Mouse (Mus musculus) c-Kit-positive CD71-negative TER-119-negative erythroid progenitor cells, embryonic 14.5 days (primary cell): Measurements from ENCODE around the gene Synj1.

ENCODE experiments used
- DNase-seq: peaks from one replicate; pipeline ENCODE4 v3.0.0-alpha.2; 2013; ENCODE audit warnings: low read depth

The Synj1 gene

GRCm38 (mm10) chr16:91010581-91011020, 507 bp downstream of the Synj1 start:
- DNase-seq: no peak

- DNase-seq: no peak
Measured at GRCm38 (mm10) chr16:91009942-91010529, 1.1 kb downstream of the Synj1 start.

- DNase-seq: no peak
Measured at GRCm38 (mm10) chr16:91004915-91005538, 6.1 kb downstream of the Synj1 start.

GRCm38 (mm10) chr16:91001098-91001497, 10.0 kb downstream of the Synj1 start:
- no peak for DNase-seq

GRCm38 (mm10) chr16:90999827-91000226, 11.3 kb downstream of the Synj1 start:
- no peak for DNase-seq

- no peak for DNase-seq
Measured at GRCm38 (mm10) chr16:90997822-90998221, 13.3 kb downstream of the Synj1 start.

DNA sequence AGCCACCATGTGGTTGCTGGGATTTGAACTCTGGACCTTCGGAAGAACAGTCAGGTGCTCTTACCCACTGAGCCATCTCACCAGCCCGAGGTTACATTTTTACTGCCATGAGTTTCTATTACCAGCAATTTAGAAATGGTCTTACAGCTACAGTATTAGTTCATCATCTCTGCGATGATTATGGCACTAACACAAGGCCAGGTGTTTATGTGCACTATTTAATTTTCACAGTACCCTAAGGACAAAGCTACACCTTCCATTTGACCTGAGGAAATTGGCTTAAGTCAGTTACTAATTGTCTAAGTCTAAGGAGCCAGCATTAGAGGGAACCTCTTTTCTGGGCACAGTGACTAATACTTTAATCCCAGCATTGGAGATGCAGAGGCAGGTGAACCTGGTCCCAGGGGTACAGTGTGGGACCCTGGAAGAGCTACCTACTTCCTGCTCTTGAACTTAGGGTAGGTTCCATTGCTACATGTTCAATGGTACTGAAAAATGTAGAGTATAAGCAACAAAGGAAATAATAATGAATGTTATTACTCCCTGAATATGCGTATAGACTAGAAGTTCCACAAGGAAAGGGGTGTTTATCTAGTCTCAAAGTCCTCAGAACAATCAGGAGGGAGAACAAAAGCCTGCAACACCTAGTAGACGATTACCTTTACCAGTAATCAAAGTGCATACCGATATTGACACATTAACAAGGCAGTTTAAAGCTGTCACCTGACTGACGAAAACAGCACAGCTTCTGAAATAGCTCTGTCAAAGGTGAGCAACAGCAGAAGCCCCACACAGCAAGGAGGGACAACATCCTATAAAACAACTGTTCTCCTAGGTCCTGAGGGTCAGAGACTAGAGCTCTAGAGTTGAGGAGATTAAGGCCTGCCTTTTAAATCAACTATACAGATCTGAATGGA, 14.5 kb downstream of the Synj1 start:
- DNase-seq: no peak

DNA sequence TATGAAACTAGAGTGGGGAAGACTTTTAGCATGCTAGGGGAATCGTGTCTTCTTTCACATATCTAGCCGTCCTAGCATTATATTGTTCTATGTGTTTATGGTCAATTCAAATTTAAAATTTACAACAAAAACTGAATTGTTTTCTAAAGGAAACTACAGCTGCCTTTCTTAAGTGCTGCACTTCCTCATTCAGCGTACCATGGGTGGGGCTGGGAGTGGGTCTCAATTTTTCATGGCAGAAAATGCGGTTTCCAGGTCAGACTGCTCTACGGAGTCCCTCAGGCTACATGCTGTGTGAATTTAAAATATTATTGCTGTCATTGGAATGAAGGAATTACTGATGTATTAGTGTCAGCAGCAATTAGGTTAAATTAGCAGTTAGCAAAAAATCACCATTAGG, 15.6 kb downstream of the Synj1 start:
- no peak for DNase-seq

- DNase-seq: no peak
Measured at GRCm38 (mm10) chr16:90995023-90995422, 16.1 kb downstream of the Synj1 start.

- DNase-seq: no peak
Measured at GRCm38 (mm10) chr16:90989162-90989561, 21.9 kb downstream of the Synj1 start.

- no peak for DNase-seq
Measured at GRCm38 (mm10) chr16:90988665-90989064, 22.4 kb downstream of the Synj1 start.

DNA sequence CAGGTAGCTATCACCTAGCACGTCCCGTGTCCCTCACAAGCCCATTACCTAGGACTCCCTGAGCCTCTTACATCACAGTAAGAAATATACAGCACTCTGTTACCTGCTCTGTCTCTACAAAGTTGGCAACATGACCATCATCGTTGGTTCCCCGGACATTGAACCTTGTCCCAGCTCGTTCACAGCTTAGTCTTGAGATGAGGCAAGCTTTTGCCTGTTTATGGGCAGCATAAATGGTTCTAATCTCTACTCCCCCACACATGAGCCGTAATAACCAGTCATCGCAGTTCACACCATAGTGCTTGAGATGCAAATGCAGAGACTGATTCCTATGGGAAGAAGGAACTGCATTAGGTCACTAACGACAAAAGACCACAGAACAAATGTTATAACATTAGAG, 23.1 kb downstream of the Synj1 start:
- DNase-seq: no peak

DNA sequence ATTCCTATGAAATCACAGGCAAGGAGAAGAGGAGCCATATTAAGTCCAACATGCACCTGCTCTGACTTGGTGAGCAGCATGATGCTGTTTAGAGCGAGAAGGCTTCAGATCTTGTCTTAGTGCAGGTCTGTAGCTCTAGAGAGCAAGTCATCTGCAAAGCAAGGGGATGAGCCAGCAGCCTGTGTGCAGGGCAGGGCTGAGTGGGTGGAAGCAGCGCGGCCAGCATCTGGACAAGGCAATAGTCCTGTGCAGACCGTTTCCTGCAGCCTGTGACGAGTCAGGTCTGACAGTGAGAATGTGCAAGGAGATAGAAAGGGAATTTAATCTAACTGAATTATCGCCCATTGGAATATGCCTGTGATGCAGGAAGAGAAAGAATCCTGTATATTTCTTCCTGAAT, 40.1 kb downstream of the Synj1 start:
- no peak for DNase-seq

- DNase-seq: no peak
Measured at GRCm38 (mm10) chr16:90966241-90966640, 44.9 kb downstream of the Synj1 start.

GRCm38 (mm10) chr16:90964302-90964701, 46.8 kb downstream of the Synj1 start:
- no peak for DNase-seq

- DNase-seq: no peak
Measured at GRCm38 (mm10) chr16:90963866-90964265, 47.2 kb downstream of the Synj1 start.

DNA sequence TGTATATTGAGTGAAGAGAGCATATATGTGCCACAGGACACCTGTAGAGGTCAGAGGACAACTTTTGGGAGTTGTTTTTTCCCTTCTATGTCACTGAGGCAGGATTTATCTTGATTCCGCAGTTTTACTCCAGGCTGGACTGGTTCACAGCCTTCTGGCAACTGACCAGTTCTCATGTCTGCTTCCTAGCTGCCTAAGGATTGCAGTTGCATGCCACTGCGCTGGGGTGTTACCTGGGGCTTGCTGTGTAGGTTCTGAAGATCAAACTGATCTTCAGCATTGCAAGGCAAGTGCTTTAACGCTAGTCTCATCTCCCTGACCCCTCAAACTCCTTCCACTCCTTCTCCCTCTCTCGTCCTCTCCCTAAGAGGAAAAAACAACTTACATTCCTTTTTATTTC, 47.9 kb downstream of the Synj1 start:
- no peak for DNase-seq

GRCm38 (mm10) chr16:90958301-90959085, 52.6 kb downstream of the Synj1 start:
- no peak for DNase-seq

DNA sequence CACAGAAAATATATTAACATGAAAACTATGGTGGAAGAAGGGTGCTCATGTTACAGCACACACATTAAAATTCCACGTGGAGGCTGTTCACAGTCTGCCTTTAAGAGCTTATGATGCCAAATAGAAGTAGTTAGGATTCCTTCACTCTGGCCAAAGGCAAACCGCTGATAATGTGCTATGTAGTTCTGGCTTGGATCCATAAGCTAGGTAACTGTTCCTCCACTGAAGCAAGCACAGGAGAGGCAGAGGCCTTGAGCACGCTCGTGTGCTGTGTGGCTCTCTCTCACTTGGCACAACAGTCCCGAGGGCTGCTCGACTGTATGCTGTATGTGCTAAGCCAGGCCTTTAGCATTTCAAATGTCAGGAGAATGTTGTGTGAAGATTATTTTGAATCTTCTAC, 55.6 kb downstream of the Synj1 start:
- DNase-seq: no peak

- no peak for DNase-seq
Measured at GRCm38 (mm10) chr16:90953770-90954169, 57.3 kb downstream of the Synj1 start.

DNA sequence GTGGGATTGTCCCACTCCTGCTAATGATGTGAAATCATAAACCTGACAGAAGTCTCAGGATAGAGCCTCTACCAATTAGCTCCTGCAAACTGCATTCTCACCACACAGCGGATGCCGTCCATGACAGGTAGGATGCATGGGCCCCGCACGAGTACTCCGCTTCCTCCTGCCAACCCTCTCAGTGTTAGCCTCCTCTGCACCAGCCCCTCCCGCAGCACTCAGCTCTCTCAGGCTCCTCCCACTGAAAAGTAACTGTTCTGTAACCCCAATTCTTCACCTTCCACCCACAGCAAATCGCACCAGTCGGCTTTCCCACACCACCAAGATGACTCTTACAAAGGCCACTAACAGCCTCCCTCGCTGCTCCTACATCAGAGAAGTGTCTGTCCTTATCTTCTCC, 58.0 kb downstream of the Synj1 start:
- DNase-seq: no peak

DNA sequence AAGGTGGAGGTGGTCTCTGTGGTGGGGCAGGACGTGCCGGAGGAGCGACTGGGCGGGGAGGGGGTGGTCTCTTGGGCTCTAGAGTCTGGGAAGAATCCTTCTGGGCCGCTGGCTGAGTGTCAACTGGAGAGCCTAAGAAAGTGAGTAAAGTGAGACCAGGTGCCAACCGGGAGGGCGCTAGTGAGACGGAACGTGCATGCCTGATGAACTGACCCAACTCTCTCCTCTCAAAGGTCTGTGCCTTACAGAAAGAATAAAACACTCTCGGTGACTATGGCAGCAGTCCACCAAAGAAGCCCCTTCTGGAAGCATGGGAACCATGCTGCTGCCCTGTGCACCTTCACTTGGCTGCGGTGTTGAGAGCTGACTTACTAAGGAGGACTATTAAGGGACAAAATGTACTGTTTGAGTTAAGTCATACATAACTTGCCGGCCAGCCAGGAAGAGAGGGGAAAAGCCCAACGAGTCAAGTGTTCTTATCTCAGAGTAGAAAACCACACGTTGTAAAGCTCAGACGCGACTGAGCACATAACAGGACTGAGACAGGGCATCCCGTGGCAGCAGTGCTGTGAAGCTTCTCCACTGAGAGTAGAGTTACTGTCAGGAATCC, 60.6 kb downstream of the Synj1 start:
- DNase-seq: no peak
